Mouse (Mus musculus) lung, adult 2 months (tissue): ENCODE measurements around the gene Serpina11.
"Not testable (repeated sequence)": the region's sequence is repeated elsewhere in the genome, so short reads cannot be mapped to it uniquely, and the experiment has no call there.

Experiments
- CTCF ChIP-seq: fragments of 200-500 bp; IDR thresholded peaks from 2 replicates; pipeline ENCODE4 v1.5.1; 2011; ENCODE audit warnings: mild to moderate bottlenecking, low read length, control low read depth; ENCODE audit not compliant: insufficient read depth
- POLR2A ChIP-seq: fragments of 200-500 bp; IDR thresholded peaks from 2 replicates; pipeline ENCODE4 v1.6.1; 2011; ENCODE audit warnings: low read depth, mild to moderate bottlenecking, control low read depth, low read length, borderline replicate concordance; ENCODE audit errors: extremely low read depth

DNA sequence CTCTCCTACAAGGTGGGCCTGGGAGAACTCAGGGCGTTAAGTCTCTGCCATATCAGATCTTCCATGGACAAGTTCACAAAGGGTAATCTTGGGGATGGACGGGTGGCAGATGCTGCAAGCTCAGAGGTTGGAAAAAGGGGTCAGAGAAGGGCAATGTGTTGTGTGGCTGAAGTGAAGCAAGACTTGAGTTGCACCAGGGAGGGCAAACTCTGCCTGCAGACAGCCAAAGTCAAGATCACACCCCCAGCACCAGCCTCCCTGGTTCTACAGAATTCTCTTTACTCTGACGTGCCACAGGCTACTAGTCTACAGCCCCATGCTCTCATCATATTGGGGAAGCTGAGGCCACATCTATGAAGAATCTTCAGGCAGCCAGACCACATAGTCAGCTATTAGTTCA is 36.8 kb downstream of the Serpina11 start:
- not testable (repeated sequence) for TF ChIP-seq POLR2A, CTCF
